Mouse (Mus musculus) liver, postnatal 0 days (tissue): ENCODE results near the gene Ttc28.

Source experiments
- CTCF ChIP-seq: sonication (generic); IDR thresholded peaks from 2 replicates; pipeline ENCODE4 v1.5.1; 2016; ENCODE audit warnings: antibody characterized with exemption, low read depth
- EP300 ChIP-seq: IDR thresholded peaks from 2 replicates; pipeline ENCODE4 v1.6.1; 2016; ENCODE audit warnings: antibody characterized with exemption, low read depth, mild to moderate bottlenecking

GRCm38 (mm10) chr5:111194829-111195228, 315.2 kb downstream of the Ttc28 start:
- TF ChIP-seq CTCF (no peak), EP300 (no peak)
